Mouse (Mus musculus) liver, embryonic 12.5 days (tissue): Measurements from ENCODE around the gene Mcpt9. TPM values are rescaled to one million over a fixed set of nuclear protein-coding genes. Genes with fewer than 3 reads are reported as not detected.

ENCODE experiments used
- polyA plus RNA-seq: library from polyadenylated mRNA; unstranded; fragments of >200 nt; fragmentation: Nextera tagmentation; extraction: Ambion mirVana; gene quantifications from 2 replicates; pipeline ENCODE4 v1.2.1, GENCODE M21; 2016

Mcpt9 gene
- polyA plus RNA-seq, 1 experiment from 2014 or later: not detected

Other genes with a start within 250 kb of the Mcpt9 start
- 2.9 and 3.6 TPM in 2 replicates for gene Adcy4, start 246.4 kb downstream of the Mcpt9 start, polyA plus RNA-seq
- gene Ripk3, start 241.6 kb downstream of the Mcpt9 start, polyA plus RNA-seq: 29.1 and 30.0 TPM in 2 replicates
- gene Nfatc4, start 207.4 kb downstream of the Mcpt9 start, polyA plus RNA-seq: 3.3 and 5.3 TPM in 2 replicates
- gene Nynrin, start 176.5 kb downstream of the Mcpt9 start, polyA plus RNA-seq: 7.0 and 8.2 TPM in 2 replicates
- gene Cbln3, start 146.1 kb downstream of the Mcpt9 start, polyA plus RNA-seq: 0.25 TPM in 2 replicates
- gene Khnyn, start 145.5 kb downstream of the Mcpt9 start, polyA plus RNA-seq: 12.8 and 13.0 TPM in 2 replicates
- 14.0 and 15.3 TPM in 2 replicates for gene Sdr39u1, start 130.2 kb downstream of the Mcpt9 start, polyA plus RNA-seq
- not detected in 2 replicates for gene Cma1, start 85.8 kb downstream of the Mcpt9 start, polyA plus RNA-seq
- not detected in 2 replicates for gene Cma2, start 79.5 kb downstream of the Mcpt9 start, polyA plus RNA-seq
- gene Mcpt1, start 12.5 kb downstream of the Mcpt9 start, polyA plus RNA-seq: not detected in 2 replicates
- 0.12 TPM in 1 of 2 replicates, not detected in the other for gene Mcpt2, start 11.5 kb upstream of the Mcpt9 start, polyA plus RNA-seq
- gene Mcpt4, start 31.8 kb upstream of the Mcpt9 start, polyA plus RNA-seq: not detected in 2 replicates
- 0.20 TPM in 1 of 2 replicates, not detected in the other for gene Mcpt8, start 54.8 kb upstream of the Mcpt9 start, polyA plus RNA-seq
- 4.0 and 5.3 TPM in 2 replicates for gene Ctsg, start 72.1 kb upstream of the Mcpt9 start, polyA plus RNA-seq
- not detected in 2 replicates for gene Gzme, start 90.1 kb upstream of the Mcpt9 start, polyA plus RNA-seq
- gene Gzmd, start 102.1 kb upstream of the Mcpt9 start, polyA plus RNA-seq: not detected in 2 replicates
- gene Gzmg, start 129.1 kb upstream of the Mcpt9 start, polyA plus RNA-seq: not detected in 2 replicates
- not detected in 2 replicates for gene Gzmn, start 144.1 kb upstream of the Mcpt9 start, polyA plus RNA-seq
- gene Gzmf, start 180.9 kb upstream of the Mcpt9 start, polyA plus RNA-seq: not detected in 2 replicates
- gene Gzmc, start 204.2 kb upstream of the Mcpt9 start, polyA plus RNA-seq: not detected in 2 replicates
- not detected in 2 replicates for gene Gzmb, start 231.8 kb upstream of the Mcpt9 start, polyA plus RNA-seq